Mouse (Mus musculus) kidney, embryonic 14.5 days (tissue): Measurements from ENCODE around the gene Kcnh6. TPM values are rescaled to one million over a fixed set of nuclear protein-coding genes. Genes with fewer than 3 reads are reported as not detected.

Source experiments
- ATAC-seq: fragments of 200-750 bp; cut with Nextera tagmentation; 2 replicates; pipeline ENCODE4 v1.8.0; 2017; ENCODE audit warnings: moderate number of reproducible peaks, mild to moderate bottlenecking, moderate TSS enrichment, moderate library complexity; ENCODE audit not compliant: low FRiP score, low TSS enrichment
- H3K27ac ChIP-seq: fragments of 300-500 bp; sonication (generic); 2 replicates; pipeline ENCODE4 v1.5.1; 2014; ENCODE audit warnings: low read depth, mild to moderate bottlenecking, low read length, moderate library complexity, mixed read lengths
- H3K27me3 ChIP-seq: fragments of 300-500 bp; sonication (generic); 2 replicates; pipeline ENCODE4 v1.6.1; 2014; ENCODE audit warnings: mild to moderate bottlenecking, low read length; ENCODE audit not compliant: control insufficient read depth, insufficient read depth
- H3K36me3 ChIP-seq: fragments of 300-500 bp; sonication (generic); 2 replicates; pipeline ENCODE4 v1.6.1; 2014; ENCODE audit warnings: low read length, mixed read lengths; ENCODE audit not compliant: control insufficient read depth, insufficient read depth
- H3K4me1 ChIP-seq: fragments of 300-500 bp; sonication (generic); 2 replicates; pipeline ENCODE4 v1.6.1; 2014; ENCODE audit warnings: low read length, mixed read lengths; ENCODE audit not compliant: control insufficient read depth, insufficient read depth
- H3K4me2 ChIP-seq: fragments of 300-500 bp; sonication (generic); replicated peaks from 2 replicates; pipeline ENCODE4 v1.6.1; 2014; ENCODE audit warnings: low read depth, mild to moderate bottlenecking, low read length
- H3K4me3 ChIP-seq: fragments of 300-500 bp; sonication (generic); 2 replicates; pipeline ENCODE4 v1.5.1; 2014; ENCODE audit warnings: mild to moderate bottlenecking, low read length
- H3K9ac ChIP-seq: fragments of 300-500 bp; sonication (generic); 2 replicates; pipeline ENCODE4 v1.6.1; 2014; ENCODE audit warnings: low read depth, mild to moderate bottlenecking, low read length, moderate library complexity
- H3K9me3 ChIP-seq: fragments of 300-500 bp; sonication (generic); 2 replicates; pipeline ENCODE4 v1.6.1; 2016; ENCODE audit warnings: low read length; ENCODE audit not compliant: control insufficient read depth
- WGBS: fragments of 180-500 bp; shearing (Covaris S2); extraction: QIAGEN DNeasy Blood & Tissue Kit; methylation state at CpG from one replicate; pipeline ENCODE4 v1.1.7; 2014; 5-methylcytosine and 5-hydroxymethylcytosine counted together
- polyA plus RNA-seq: library from polyadenylated mRNA; unstranded; fragments of >200 nt; fragmentation: Nextera tagmentation; extraction: Ambion mirVana; gene quantifications from 2 replicates; pipeline ENCODE4 v1.2.1, GENCODE M21; 2014

Gene Kcnh6
- 0.10 and 0.14 TPM in 2 replicates for polyA plus RNA-seq

- Histone ChIP-seq H3K4me2 (peak within 1 kb of the TSS; percentile 55), H3K9ac (no peak within 1 kb of the TSS), H3K36me3 (no peaks in the 10 kb centered on the region), H3K27me3 (peaks cover 4% of the 10 kb centered on the region; the same call in 1 of the 2 replicates), H3K4me3 (peak within 1 kb of the TSS; percentile 17), H3K9me3 (no peaks in the 10 kb centered on the region), H3K4me1 (no peaks in the 10 kb centered on the region; the same call in 1 of the 2 replicates), H3K27ac (no peak within 1 kb of the TSS)
- peak; percentile 81 for ATAC-seq
- under 1% methylated on average over 25 of the region's 25 CpGs for WGBS
These were observed at the start of gene Kcnh6 for GRCm38 (mm10) chr11:106007821-106008220. Gene Kcnh6 (plus strand): TSS chr11:106008124.

- no peak overlapping the region for H3K9ac ChIP-seq
- H3K9me3 ChIP-seq, result no peaks in the 10 kb centered on the region
- H3K4me2 ChIP-seq, result no peak overlapping the region
- ATAC-seq, result no peak
- no peak overlapping the region for H3K4me3 ChIP-seq
- H3K4me1 ChIP-seq, result no peaks in the 10 kb centered on the region
- no peaks in the 10 kb centered on the region for H3K36me3 ChIP-seq
- no peak overlapping the region for H3K27ac ChIP-seq
- 53% methylated on average over 1 of the region's 1 CpGs for WGBS
- H3K27me3 ChIP-seq, result no peaks in the 10 kb centered on the region
These were observed 49.4 kb upstream of the Kcnh6 start for GRCm38 (mm10) chr11:105958566-105958965.

- WGBS, result 56% methylated on average over 17 of the region's 17 CpGs
- Histone ChIP-seq H3K4me2 (no peak overlapping the region), H3K9me3 (no peaks in the 10 kb centered on the region), H3K27me3 (no peaks in the 10 kb centered on the region), H3K4me1 (no peaks in the 10 kb centered on the region), H3K9ac (no peak overlapping the region), H3K27ac (no peak overlapping the region), H3K4me3 (no peak overlapping the region), H3K36me3 (no peaks in the 10 kb centered on the region)
- no peak for ATAC-seq
These were observed 48.6 kb upstream of the Kcnh6 start for GRCm38 (mm10) chr11:105959355-105959754.

- H3K27ac ChIP-seq, result no peak overlapping the region
- 0 out of 2 replicates have a peak, but pooled peaks cover 8% of the 10 kb centered on the region for H3K4me1 ChIP-seq
- H3K9ac ChIP-seq, result no peak overlapping the region
- no peak overlapping the region for H3K4me3 ChIP-seq
- no peak overlapping the region for H3K4me2 ChIP-seq
- ATAC-seq, result no peak
- no peaks in the 10 kb centered on the region for H3K9me3 ChIP-seq
- 72% methylated on average over 5 of the region's 5 CpGs for WGBS
- H3K27me3 ChIP-seq, result peaks cover 37% of the 10 kb centered on the region
- no peaks in the 10 kb centered on the region for H3K36me3 ChIP-seq
These were observed 43.2 kb upstream of the Kcnh6 start for GRCm38 (mm10) chr11:105964691-105965090.

- H3K27ac ChIP-seq, result no peak overlapping the region
- H3K36me3 ChIP-seq, result no peaks in the 10 kb centered on the region
- H3K9me3 ChIP-seq, result no peaks in the 10 kb centered on the region
- no peak overlapping the region for H3K4me3 ChIP-seq
- 78% methylated on average over 4 of the region's 4 CpGs for WGBS
- 0 out of 2 replicates have a peak, but pooled peaks cover 8% of the 10 kb centered on the region for H3K4me1 ChIP-seq
- no peak for ATAC-seq
- no peak overlapping the region for H3K9ac ChIP-seq
- H3K27me3 ChIP-seq, result peaks cover 39% of the 10 kb centered on the region
- no peak overlapping the region for H3K4me2 ChIP-seq
These were observed 41.6 kb upstream of the Kcnh6 start for GRCm38 (mm10) chr11:105966288-105966687.

- H3K27ac ChIP-seq, result no peak within 1 kb of the TSS
- peaks cover 39% of the 10 kb centered on the region for H3K27me3 ChIP-seq
- H3K4me3 ChIP-seq, result peak within 1 kb of the TSS; percentile 58
- H3K9ac ChIP-seq, result peak within 1 kb of the TSS; percentile 55; the same call in 1 of the 2 replicates
- peak within 1 kb of the TSS; percentile 99 for H3K4me2 ChIP-seq
- 1% methylated on average over 75 of the region's 76 CpGs for WGBS
- H3K9me3 ChIP-seq, result no peaks in the 10 kb centered on the region
- no peaks in the 10 kb centered on the region for H3K36me3 ChIP-seq
- H3K4me1 ChIP-seq, result 0 out of 2 replicates have a peak, but pooled peaks cover 8% of the 10 kb centered on the region
- ATAC-seq, result peak; percentile 69
These were observed 40.0 kb upstream of the Kcnh6 start, which contains the start of gene Ace for GRCm38 (mm10) chr11:105967741-105968574. Gene Ace (plus strand): TSS chr11:105967945.

GRCm38 (mm10) chr11:105968948-105969347 lies 39.0 kb upstream of the Kcnh6 start:
- ATAC-seq, result no peak
- no peaks in the 10 kb centered on the region for H3K9me3 ChIP-seq
- no peak overlapping the region for H3K4me2 ChIP-seq
- H3K27me3 ChIP-seq, result peaks cover 39% of the 10 kb centered on the region
- 58% methylated on average over 10 of the region's 10 CpGs for WGBS
- no peaks in the 10 kb centered on the region for H3K36me3 ChIP-seq
- H3K4me1 ChIP-seq, result 0 out of 2 replicates have a peak, but pooled peaks cover 8% of the 10 kb centered on the region
- H3K9ac ChIP-seq, result no peak overlapping the region
- no peak overlapping the region for H3K27ac ChIP-seq
- no peak overlapping the region for H3K4me3 ChIP-seq

- Histone ChIP-seq H3K4me1 (0 out of 2 replicates have a peak, but pooled peaks cover 8% of the 10 kb centered on the region), H3K36me3 (no peaks in the 10 kb centered on the region), H3K9ac (no peak overlapping the region), H3K9me3 (no peaks in the 10 kb centered on the region), H3K27ac (no peak overlapping the region), H3K27me3 (peaks cover 39% of the 10 kb centered on the region), H3K4me2 (no peak overlapping the region), H3K4me3 (no peak overlapping the region)
- ATAC-seq, result no peak
- 58% methylated on average over 1 of the region's 1 CpGs for WGBS
These were observed 38.4 kb upstream of the Kcnh6 start for GRCm38 (mm10) chr11:105969516-105969915.

- H3K4me3 ChIP-seq, result no peak overlapping the region
These were observed 33.3 kb upstream of the Kcnh6 start for GRCm38 (mm10) chr11:105974593-105974992.

More at GRCm38 (mm10) chr11:105974593-105974992, 33.3 kb upstream of the Kcnh6 start:
- no peaks in the 10 kb centered on the region for H3K9me3 ChIP-seq
- H3K27me3 ChIP-seq, result peaks cover 2% of the 10 kb centered on the region; the same call in 1 of the 2 replicates
- WGBS, result 91% methylated on average over 6 of the region's 6 CpGs
- no peaks in the 10 kb centered on the region for H3K36me3 ChIP-seq
- H3K4me2 ChIP-seq, result no peak overlapping the region
- ATAC-seq, result no peak
- H3K4me1 ChIP-seq, result no peaks in the 10 kb centered on the region
- H3K9ac ChIP-seq, result no peak overlapping the region
- no peak overlapping the region for H3K27ac ChIP-seq
